ENCODE assay signal across 10 mouse cellular contexts in genomic region chr9:75632902-75633301, GRCm38 (mm10). TPM values are rescaled to one million over a fixed set of nuclear protein-coding genes. Genes with fewer than 3 reads are reported as not detected.
DNase-seq lines count a peak whose midpoint lies in the region; ATAC-seq lines count a peak whose summit lies in the region.
"Had no signal": no experiment of that assay in that cellular context is flagged by ENCODE, and none has a peak within 500 bp of the region (broad histone marks: within the 10 kb centered on the region; RNA-seq: fewer than 3 reads in every experiment).

No protein-coding gene starts in this region.

- H3K9ac ChIP-seq in neural tube, embryonic 15.5 days (replicated peaks) = no peak overlapping the region
- H3K9ac ChIP-seq in embryonic facial prominence, embryonic 11.5 days (replicated peaks; ENCODE audit: low read length) = no peak overlapping the region
- no peak overlapping the region for H3K9ac ChIP-seq in midbrain, embryonic 13.5 days (replicated peaks)
- H3K9ac ChIP-seq: liver, embryonic 15.5 days had no signal

- H3K9me3 ChIP-seq in neural tube, embryonic 15.5 days (replicated peaks) = no peaks in the 10 kb centered on the region
- no peaks in the 10 kb centered on the region for H3K9me3 ChIP-seq in embryonic facial prominence, embryonic 11.5 days (replicated peaks; ENCODE audit: control insufficient read depth, low read length)
- no peaks in the 10 kb centered on the region for H3K9me3 ChIP-seq in midbrain, embryonic 13.5 days
- H3K9me3 ChIP-seq: liver, embryonic 15.5 days had no signal

- H3K36me3 ChIP-seq in neural tube, embryonic 15.5 days = peaks cover 6% of the 10 kb centered on the region; the same call in 1 of the 2 replicates
- no peaks in the 10 kb centered on the region for H3K36me3 ChIP-seq in embryonic facial prominence, embryonic 11.5 days (replicated peaks; ENCODE audit: control insufficient read depth, insufficient read depth, low read depth, low read length)
- no peaks in the 10 kb centered on the region for H3K36me3 ChIP-seq in midbrain, embryonic 13.5 days
- H3K36me3 ChIP-seq: liver, embryonic 15.5 days had no signal

- no peak overlapping the region for H3K27ac ChIP-seq in neural tube, embryonic 15.5 days (replicated peaks)
- no peak overlapping the region for H3K27ac ChIP-seq in embryonic facial prominence, embryonic 11.5 days (replicated peaks; ENCODE audit: low read depth, low read length)
- 0 out of 2 replicates have a peak overlapping the region, but pooled peaks have one; percentile 4 for H3K27ac ChIP-seq in midbrain, embryonic 13.5 days
- H3K27ac ChIP-seq: liver, embryonic 15.5 days had no signal

- ATAC-seq in neural tube, embryonic 15.5 days (ENCODE audit: low FRiP score) = no peak
- no peak for ATAC-seq in embryonic facial prominence, embryonic 11.5 days (replicated peaks; ENCODE audit: insufficient number of reproducible peaks, low FRiP score, low TSS enrichment, low read depth)
- ATAC-seq in midbrain, embryonic 13.5 days = no peak; the same call in 1 of the 2 replicates
- no peak for ATAC-seq in erythroid progenitor cell, adult 5-6 weeks (replicated peaks; ENCODE audit: low FRiP score, poor library complexity, severe bottlenecking)

- no peak overlapping the region for H3K4me3 ChIP-seq in neural tube, embryonic 15.5 days (replicated peaks)
- no peak overlapping the region for H3K4me3 ChIP-seq in embryonic facial prominence, embryonic 11.5 days (ENCODE audit: low read depth, low read length)
- no peak overlapping the region for H3K4me3 ChIP-seq in midbrain, embryonic 13.5 days (replicated peaks)
- H3K4me3 ChIP-seq: erythroblast, embryonic 14.5 days; liver, embryonic 15.5 days had no signal

- peak; percentile 50 to 58 for DNase-seq in cerebellum, adult 18-20 months
- DNase-seq in cerebellum, adult 9-11 months = no peak
- DNase-seq in neural tube, embryonic 10.5 days (ENCODE audit: extremely low spot score, low spot score) = peak; percentile 33
- peak; percentile 59 for DNase-seq in embryonic facial prominence, embryonic 11.5 days (ENCODE audit: low spot score)
- DNase-seq in ovary, postnatal 14 days (ENCODE audit: low spot score) = no peak

- no peaks in the 10 kb centered on the region for H3K27me3 ChIP-seq in neural tube, embryonic 15.5 days (replicated peaks)
- no peaks in the 10 kb centered on the region for H3K27me3 ChIP-seq in embryonic facial prominence, embryonic 11.5 days (ENCODE audit: control insufficient read depth, insufficient read depth, low read length)
- H3K27me3 ChIP-seq in midbrain, embryonic 13.5 days = no peaks in the 10 kb centered on the region
- H3K27me3 ChIP-seq: liver, embryonic 15.5 days had no signal

- 55% methylated on average over 1 of the region's 1 CpGs for WGBS in neural tube, embryonic 15.5 days
- WGBS in embryonic facial prominence, embryonic 11.5 days = 28% methylated on average over 1 of the region's 1 CpGs
- 17% methylated on average over 1 of the region's 1 CpGs for WGBS in midbrain, embryonic 13.5 days

- H3K4me1 ChIP-seq in neural tube, embryonic 15.5 days = 0 out of 2 replicates have a peak, but pooled peaks cover 14% of the 10 kb centered on the region
- no peaks in the 10 kb centered on the region; the same call in 1 of the 2 replicates for H3K4me1 ChIP-seq in embryonic facial prominence, embryonic 11.5 days (ENCODE audit: control insufficient read depth, insufficient read depth, low read length)
- peaks cover 7% of the 10 kb centered on the region; the same call in 1 of the 2 replicates for H3K4me1 ChIP-seq in midbrain, embryonic 13.5 days (replicated peaks)
- H3K4me1 ChIP-seq: liver, embryonic 15.5 days had no signal

- H3K4me2 ChIP-seq in neural tube, embryonic 15.5 days = no peak overlapping the region
- H3K4me2 ChIP-seq in embryonic facial prominence, embryonic 11.5 days (ENCODE audit: low read depth, low read length) = no peak overlapping the region
- no peak overlapping the region for H3K4me2 ChIP-seq in midbrain, embryonic 13.5 days (replicated peaks)
- H3K4me2 ChIP-seq: liver, embryonic 15.5 days had no signal

RNA-seq across cellular contexts. Expression of gene Lysmd2, which starts 7.4 kb away (rescaled TPM):
- polyA plus RNA-seq in neural tube, embryonic 15.5 days (2015; fragmentation: Nextera tagmentation; extraction: Ambion mirVana) = 33.8 and 39.5 TPM in 2 replicates
- polyA plus RNA-seq in embryonic facial prominence, embryonic 11.5 days (2014; fragmentation: Nextera tagmentation; extraction: Ambion mirVana) = 21.2 and 21.7 TPM in 2 replicates
- 17.9 and 18.3 TPM in 2 replicates for polyA plus RNA-seq in midbrain, embryonic 13.5 days (2015; fragmentation: Nextera tagmentation; extraction: Ambion mirVana)
- not detected in 2 replicates for total RNA-seq in erythroid progenitor cell, adult 5-6 weeks (2015; ENCODE audit: low replicate concordance)
- not detected in 2 replicates for total RNA-seq in erythroid progenitor cell, adult 5-6 weeks (2017; ENCODE audit: low replicate concordance)
- polyA plus RNA-seq: erythroblast, embryonic 14.5 days had no signal

RNA-seq across cellular contexts. Expression of gene Tmod2, which starts 21.8 kb away (rescaled TPM):
- 252 and 283 TPM in 2 replicates for polyA plus RNA-seq in neural tube, embryonic 15.5 days (2015; fragmentation: Nextera tagmentation; extraction: Ambion mirVana)
- polyA plus RNA-seq in embryonic facial prominence, embryonic 11.5 days (2014; fragmentation: Nextera tagmentation; extraction: Ambion mirVana) = 36.2 and 38.2 TPM in 2 replicates
- polyA plus RNA-seq in midbrain, embryonic 13.5 days (2015; fragmentation: Nextera tagmentation; extraction: Ambion mirVana) = 190 and 217 TPM in 2 replicates
- total RNA-seq in erythroid progenitor cell, adult 5-6 weeks (2015; ENCODE audit: low replicate concordance) = not detected in 2 replicates
- total RNA-seq in erythroid progenitor cell, adult 5-6 weeks (2017; ENCODE audit: low replicate concordance) = not detected in 2 replicates
- polyA plus RNA-seq: erythroblast, embryonic 14.5 days had no signal

RNA-seq across cellular contexts. Expression of gene Scg3, which starts 51.0 kb away (rescaled TPM):
- 102 and 123 TPM in 2 replicates for polyA plus RNA-seq in neural tube, embryonic 15.5 days (2015; fragmentation: Nextera tagmentation; extraction: Ambion mirVana)
- 11.1 and 15.3 TPM in 2 replicates for polyA plus RNA-seq in embryonic facial prominence, embryonic 11.5 days (2014; fragmentation: Nextera tagmentation; extraction: Ambion mirVana)
- polyA plus RNA-seq in midbrain, embryonic 13.5 days (2015; fragmentation: Nextera tagmentation; extraction: Ambion mirVana) = 123 and 139 TPM in 2 replicates
- total RNA-seq in erythroid progenitor cell, adult 5-6 weeks (2015; ENCODE audit: low replicate concordance) = not detected in 2 replicates
- not detected in 2 replicates for total RNA-seq in erythroid progenitor cell, adult 5-6 weeks (2017; ENCODE audit: low replicate concordance)
- polyA plus RNA-seq: erythroblast, embryonic 14.5 days; liver, embryonic 15.5 days had no signal

Comparison
In these comparisons a context has a peak if more than half of its experiments do, and no peak if none do; other contexts are left out.
1. DNase-seq: peak in cerebellum, adult 18-20 months (2 of 2), neural tube, embryonic 10.5 days (single experiment) and embryonic facial prominence, embryonic 11.5 days (single experiment); none in cerebellum, adult 9-11 months (single experiment) and ovary, postnatal 14 days (single experiment).